Mouse (Mus musculus) frontal cortex, adult (tissue): ENCODE results near the gene Syne3.

Experiments
- ATAC-seq: cut with Nextera tagmentation; 2 replicates; pipeline ENCODE4 v1.9.2; 2017; ENCODE audit warnings: mild to moderate bottlenecking, moderate library complexity, mixed read lengths; ENCODE audit not compliant: low TSS enrichment

Gene Syne3

DNA sequence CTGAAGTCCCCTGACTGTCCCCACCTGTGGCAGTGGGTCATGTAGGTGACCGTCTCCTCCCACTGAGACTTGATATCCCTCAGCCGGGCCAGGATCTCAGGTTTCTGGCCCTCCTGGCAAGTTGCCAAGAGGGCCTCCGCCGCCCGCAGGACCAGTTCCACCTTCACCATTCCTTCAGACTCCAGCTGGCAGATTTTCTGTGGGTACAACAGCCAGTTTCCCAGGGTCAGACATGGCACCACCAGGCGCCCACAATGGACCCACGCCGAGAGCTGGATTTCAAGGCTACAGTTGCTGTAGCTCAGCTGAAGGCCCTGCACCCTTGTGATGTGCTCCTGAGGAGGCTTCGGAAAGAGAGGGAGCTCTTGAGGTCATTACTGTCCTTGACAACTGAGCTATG, 40.4 kb downstream of the Syne3 start:
- no peak for ATAC-seq

GRCm38 (mm10) chr12:104964953-104965911, 44.4 kb downstream of the Syne3 start:
- ATAC-seq = peak; percentile 27; the same call in 1 of the 2 replicates

- ATAC-seq = no peak
Measured at GRCm38 (mm10) chr12:104960421-104960820, 49.2 kb downstream of the Syne3 start.

GRCm38 (mm10) chr12:104959966-104960365, 49.6 kb downstream of the Syne3 start:
- ATAC-seq = peak; percentile 70

- no peak for ATAC-seq
Measured at GRCm38 (mm10) chr12:104958263-104958662, 51.3 kb downstream of the Syne3 start.

DNA sequence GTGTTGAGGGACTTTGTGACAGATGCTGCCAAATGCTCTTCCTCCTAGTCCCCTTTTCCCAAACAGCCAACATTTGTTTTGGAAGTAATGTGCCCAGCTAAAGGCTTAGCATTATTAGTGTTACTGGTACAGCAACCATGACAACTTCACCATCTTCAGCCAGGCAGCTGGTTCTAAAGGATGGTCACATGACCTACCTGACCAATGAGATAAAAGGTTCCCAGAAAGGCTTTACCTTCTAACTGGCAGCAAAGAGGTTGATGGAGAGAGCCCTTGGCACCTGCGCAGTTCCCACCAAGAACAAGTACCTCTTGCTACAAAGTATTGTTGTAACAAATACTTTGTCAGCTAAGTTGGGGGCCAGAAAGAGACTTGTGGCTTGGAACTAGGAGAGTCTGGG, 52.4 kb downstream of the Syne3 start:
- no peak for ATAC-seq

GRCm38 (mm10) chr12:104956406-104956805, 53.2 kb downstream of the Syne3 start:
- no peak for ATAC-seq

DNA sequence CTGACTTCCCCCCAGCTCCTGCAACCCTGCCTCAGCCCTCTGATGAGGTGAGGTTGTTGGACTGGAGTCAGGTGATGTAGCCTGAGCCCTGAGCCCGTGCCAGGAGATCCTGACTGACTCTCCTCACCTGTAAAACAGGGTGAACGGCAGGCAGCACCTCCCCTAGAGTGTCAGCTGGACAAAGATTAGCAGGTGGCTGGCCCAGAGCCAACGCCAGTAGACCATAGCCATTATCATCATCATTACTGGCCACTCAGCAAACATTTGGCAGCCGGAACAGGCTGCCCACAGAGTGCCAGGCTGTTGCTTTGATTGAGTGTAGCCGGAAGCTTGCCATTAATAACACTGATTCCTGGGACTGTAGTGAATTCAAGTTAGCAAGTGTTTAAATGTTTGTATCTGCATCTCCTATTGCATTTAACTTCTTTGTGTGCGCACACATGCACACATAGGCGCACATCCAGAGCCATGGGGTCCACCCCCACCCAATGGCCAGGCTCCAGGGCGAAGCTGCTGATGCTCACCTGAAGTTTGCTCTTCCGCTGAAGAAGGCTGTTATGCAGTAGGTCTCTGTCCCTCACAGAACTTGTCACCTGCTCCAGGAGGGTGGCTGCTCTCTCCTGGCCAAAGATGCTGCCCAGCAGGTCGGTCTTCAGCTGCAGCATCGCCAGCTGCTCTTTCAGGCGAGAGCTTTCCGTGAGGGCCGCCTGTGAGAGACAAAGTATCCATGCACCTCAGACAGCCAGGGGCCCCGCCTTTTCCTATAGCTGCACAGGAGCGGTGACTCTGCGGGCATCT, 54.4 kb downstream of the Syne3 start:
- no peak for ATAC-seq

DNA sequence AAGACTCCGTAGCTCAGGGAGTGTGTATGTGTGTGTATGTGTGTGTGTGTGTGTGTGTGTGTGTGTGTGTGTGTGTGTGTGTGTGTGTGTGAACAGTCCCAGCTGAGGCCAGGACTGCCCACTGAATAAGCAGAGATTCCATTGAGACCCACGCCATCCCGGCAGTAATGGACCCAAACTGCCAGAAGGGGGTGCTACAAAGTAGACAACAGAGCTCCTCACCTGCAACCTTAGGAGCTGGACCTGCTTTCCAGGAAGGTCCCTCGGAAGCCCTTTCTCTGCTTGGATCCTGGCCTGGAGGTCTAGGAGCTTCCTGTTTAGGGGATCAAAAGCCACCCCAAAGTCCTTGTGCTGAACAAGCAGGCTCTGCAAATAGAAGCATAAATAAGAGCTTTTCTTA, 55.7 kb downstream of the Syne3 start:
- ATAC-seq = peak; percentile 69; the same call in 1 of the 2 replicates

- peak; percentile 78 for ATAC-seq
Measured at GRCm38 (mm10) chr12:104952458-104952857, 57.2 kb downstream of the Syne3 start.

DNA sequence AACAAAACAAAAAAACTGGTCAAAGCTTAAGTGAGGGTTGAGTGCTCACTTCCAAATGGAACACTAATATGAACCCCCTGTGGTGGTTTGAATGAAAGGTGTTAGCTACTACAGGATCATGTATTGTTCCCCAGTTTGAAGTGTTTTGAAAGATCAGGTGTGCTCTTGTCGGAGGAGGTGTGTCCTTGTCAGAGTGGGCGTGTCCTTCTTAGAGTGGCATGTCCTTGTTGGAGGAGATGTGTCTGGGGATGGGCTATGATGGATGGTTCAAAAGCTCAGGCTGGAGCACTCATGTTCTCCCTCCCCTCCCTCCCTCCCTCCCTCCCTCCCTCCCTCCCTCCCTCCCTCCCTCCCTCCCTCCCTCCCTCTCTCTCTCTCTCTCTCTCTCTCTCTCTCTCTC, 61.7 kb downstream of the Syne3 start:
- ATAC-seq = no peak

DNA sequence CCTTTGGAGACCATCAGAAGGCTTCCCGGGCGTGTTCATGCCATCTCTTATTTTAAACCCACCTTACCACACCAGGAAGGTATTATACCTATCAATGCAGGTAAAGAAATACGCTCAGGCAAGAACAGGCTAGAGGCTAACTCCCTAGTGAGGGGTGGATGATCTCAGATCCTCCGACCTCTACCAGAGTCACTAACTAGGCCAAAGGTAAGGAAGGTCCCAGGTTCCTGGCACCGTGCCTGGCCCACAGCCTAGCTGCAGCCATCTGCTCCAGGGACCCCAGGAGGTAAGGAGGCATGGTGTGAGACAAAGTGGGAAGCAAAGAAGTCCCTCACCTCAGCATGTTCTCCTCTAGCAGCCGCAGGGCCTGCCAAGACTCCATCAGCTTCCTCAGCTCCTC, 63.4 kb downstream of the Syne3 start:
- ATAC-seq = no peak

DNA sequence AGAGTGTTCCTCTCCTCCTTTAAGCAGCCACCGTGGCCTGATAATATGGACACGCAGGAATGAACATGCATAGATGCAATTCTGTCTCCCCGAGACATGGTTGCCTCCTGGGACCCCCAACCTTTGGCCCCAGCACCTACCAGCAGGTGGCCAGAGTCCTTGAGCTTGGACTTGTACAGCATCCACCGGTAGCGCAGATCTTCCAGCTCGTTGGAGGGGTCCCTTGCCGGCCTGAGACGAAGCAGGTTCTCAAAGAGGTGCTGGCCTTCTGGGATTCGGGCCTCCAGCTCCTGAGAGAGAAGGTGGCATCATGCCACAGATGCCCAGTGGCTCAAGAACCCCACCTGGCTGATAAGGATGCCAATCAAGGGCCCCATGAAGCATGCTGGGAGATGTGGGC, 69.1 kb downstream of the Syne3 start:
- ATAC-seq = no peak

- ATAC-seq = no peak
Measured at GRCm38 (mm10) chr12:104940027-104940386, 69.6 kb downstream of the Syne3 start.

- peak; percentile 79 for ATAC-seq
Measured at GRCm38 (mm10) chr12:104939372-104940026, 70.1 kb downstream of the Syne3 start.

GRCm38 (mm10) chr12:104938935-104939334, 70.7 kb downstream of the Syne3 start:
- 0 out of 2 replicates have a peak, but pooled peaks have one; percentile 11 for ATAC-seq

DNA sequence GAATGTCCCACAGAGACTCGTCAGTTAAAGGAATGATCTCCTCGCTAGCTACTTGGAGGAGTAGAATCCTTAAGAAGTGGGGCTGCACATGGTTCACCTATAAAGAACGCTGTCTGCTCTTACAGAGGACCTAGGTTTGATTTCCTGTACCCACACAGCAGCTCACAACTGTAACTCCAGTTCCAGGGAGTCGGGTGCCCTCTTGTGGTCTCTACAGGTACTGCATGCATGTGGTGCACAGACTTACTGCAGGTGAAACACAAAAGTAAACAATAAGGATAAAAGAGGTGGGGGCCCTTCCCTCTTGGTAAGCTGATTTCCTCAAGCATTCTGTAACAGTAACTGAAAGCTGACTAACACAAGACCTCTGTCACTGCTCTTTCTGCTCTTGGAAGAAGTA, 73.4 kb downstream of the Syne3 start:
- no peak for ATAC-seq

- ATAC-seq = no peak
Measured at GRCm38 (mm10) chr12:104935144-104935543, 74.5 kb downstream of the Syne3 start.

GRCm38 (mm10) chr12:104933800-104934199, 75.8 kb downstream of the Syne3 start:
- ATAC-seq = no peak

DNA sequence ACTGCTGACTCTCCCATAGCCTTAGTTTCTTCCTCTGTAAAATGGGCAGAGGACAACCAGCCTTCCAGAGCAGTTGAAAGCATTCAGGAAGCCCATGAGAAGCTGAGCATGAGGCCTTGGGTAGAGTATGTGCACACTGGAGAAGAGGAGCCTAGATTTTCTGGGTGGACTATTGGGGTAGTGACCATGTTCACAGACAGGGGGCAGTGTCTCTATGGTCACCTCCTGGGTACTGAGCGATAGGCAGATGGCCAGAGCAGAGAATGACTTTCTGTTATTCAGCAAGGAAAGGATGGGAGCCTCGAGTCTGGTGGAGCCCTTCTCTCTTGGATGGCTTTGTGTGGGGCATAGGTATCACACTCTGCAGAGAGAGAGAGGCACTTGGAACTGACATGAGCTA, 76.4 kb downstream of the Syne3 start:
- no peak for ATAC-seq

- ATAC-seq = peak; percentile 20
Measured at GRCm38 (mm10) chr12:104925765-104926164, 83.8 kb downstream of the Syne3 start.

DNA sequence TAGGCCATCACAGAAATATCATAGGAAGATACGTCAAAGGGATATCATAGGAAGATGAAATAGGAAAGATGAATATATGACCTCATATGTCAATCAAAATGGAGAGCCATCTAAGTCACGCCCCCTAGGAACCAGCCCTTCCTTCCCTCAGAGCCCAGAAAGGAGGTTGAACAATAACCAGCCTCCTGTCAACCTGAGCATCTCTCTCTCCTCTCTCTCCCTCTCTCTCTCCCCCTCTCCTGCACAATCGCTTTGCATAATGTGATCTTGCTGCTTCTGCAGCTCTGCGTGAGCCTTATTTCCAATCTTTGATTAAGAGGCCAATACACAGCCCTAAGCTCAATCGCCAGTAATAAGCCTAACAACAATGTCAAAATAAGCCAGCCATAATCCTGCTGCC, 84.6 kb downstream of the Syne3 start:
- peak; percentile 10; the same call in 1 of the 2 replicates for ATAC-seq
